Mouse (Mus musculus) hindbrain, embryonic 12.5 days (tissue): Measurements from ENCODE around the gene Cops7a. TPM values are rescaled to one million over a fixed set of nuclear protein-coding genes. Genes with fewer than 3 reads are reported as not detected.
A peak's percentile ranks its signal among the peaks of the same experiment; 100 is the strongest.

Experiments
- ATAC-seq: fragments of 200-750 bp; cut with Nextera tagmentation; 2 replicates; pipeline ENCODE4 v1.8.0; 2017; ENCODE audit warnings: moderate TSS enrichment; ENCODE audit not compliant: low FRiP score
- H3K27ac ChIP-seq: fragments of 300-500 bp; sonication (generic); 2 replicates; pipeline ENCODE4 v1.5.1; 2016; ENCODE audit warnings: mild to moderate bottlenecking
- H3K27me3 ChIP-seq: fragments of 300-500 bp; sonication (generic); 2 replicates; pipeline ENCODE4 v1.6.1; 2016; ENCODE audit warnings: mild to moderate bottlenecking
- H3K36me3 ChIP-seq: fragments of 300-500 bp; sonication (generic); 2 replicates; pipeline ENCODE4 v1.6.1; 2016; ENCODE audit warnings: mild to moderate bottlenecking
- H3K4me1 ChIP-seq: fragments of 300-500 bp; sonication (generic); 2 replicates; pipeline ENCODE4 v1.6.1; 2016
- H3K4me2 ChIP-seq: fragments of 300-500 bp; sonication (generic); replicated peaks from 2 replicates; pipeline ENCODE4 v1.6.1; 2016; ENCODE audit warnings: mild to moderate bottlenecking
- H3K4me3 ChIP-seq: fragments of 300-500 bp; sonication (generic); 2 replicates; pipeline ENCODE4 v1.5.1; 2016; ENCODE audit warnings: mild to moderate bottlenecking
- H3K9ac ChIP-seq: fragments of 300-500 bp; sonication (generic); 2 replicates; pipeline ENCODE4 v1.6.1; 2016; ENCODE audit warnings: mild to moderate bottlenecking, moderate library complexity
- H3K9me3 ChIP-seq: fragments of 300-500 bp; sonication (generic); replicated peaks from 2 replicates; pipeline ENCODE4 v1.6.1; 2016; ENCODE audit warnings: mild to moderate bottlenecking
- WGBS: fragments of 180-500 bp; shearing (Covaris S2); methylation state at CpG from one replicate; pipeline ENCODE4 v1.1.7; 2016; 5-methylcytosine and 5-hydroxymethylcytosine counted together
- polyA plus RNA-seq: library from polyadenylated mRNA; unstranded; fragments of >200 nt; fragmentation: Nextera tagmentation; extraction: Ambion mirVana; gene quantifications from 2 replicates; pipeline ENCODE4 v1.2.1, GENCODE M21; 2016

Cops7a gene
- polyA plus RNA-seq, 1 experiment from 2014 or later: 99.5 TPM

GRCm38 (mm10) chr6:124915942-124916694 is 49.2 kb downstream of the Cops7a start:
- WGBS: 5% methylated on average over 12 of the region's 12 CpGs
- H3K9ac ChIP-seq: peak overlapping the region; percentile 100
- H3K27me3 ChIP-seq: no peaks in the 10 kb centered on the region
- H3K27ac ChIP-seq: peak overlapping the region; percentile 100
- no peaks in the 10 kb centered on the region for H3K9me3 ChIP-seq
- H3K4me3 ChIP-seq: peak overlapping the region; percentile 98
- peak overlapping the region; percentile 100 for H3K4me2 ChIP-seq
- 0 out of 2 replicates have a peak, but pooled peaks have one; percentile 0 for ATAC-seq
- peaks cover 53% of the 10 kb centered on the region for H3K4me1 ChIP-seq
- H3K36me3 ChIP-seq: peaks cover 21% of the 10 kb centered on the region

- 10% methylated on average over 22 of the region's 22 CpGs for WGBS
- peak overlapping the region; percentile 100 for H3K27ac ChIP-seq
- H3K4me3 ChIP-seq: peak overlapping the region; percentile 98
- no peak for ATAC-seq
- no peaks in the 10 kb centered on the region for H3K9me3 ChIP-seq
- H3K4me2 ChIP-seq: peak overlapping the region; percentile 100
- H3K27me3 ChIP-seq: peaks cover 4% of the 10 kb centered on the region; the same call in 1 of the 2 replicates
- H3K9ac ChIP-seq: peak overlapping the region; percentile 100
- H3K36me3 ChIP-seq: peaks cover 21% of the 10 kb centered on the region
- H3K4me1 ChIP-seq: peaks cover 47% of the 10 kb centered on the region
Observed at GRCm38 (mm10) chr6:124915160-124915941, 50.0 kb downstream of the Cops7a start.

GRCm38 (mm10) chr6:124914511-124914910 is 50.8 kb downstream of the Cops7a start:
- peak overlapping the region; percentile 100; the same call in 1 of the 2 replicates for H3K9ac ChIP-seq
- peaks cover 12% of the 10 kb centered on the region for H3K27me3 ChIP-seq
- H3K4me2 ChIP-seq: peak overlapping the region; percentile 100
- peak overlapping the region; percentile 100 for H3K27ac ChIP-seq
- H3K9me3 ChIP-seq: no peaks in the 10 kb centered on the region
- peaks cover 21% of the 10 kb centered on the region for H3K36me3 ChIP-seq
- peak overlapping the region; percentile 98 for H3K4me3 ChIP-seq
- 77% methylated on average over 5 of the region's 7 CpGs for WGBS
- H3K4me1 ChIP-seq: peaks cover 51% of the 10 kb centered on the region
- ATAC-seq: no peak

GRCm38 (mm10) chr6:124913721-124914285 is 51.5 kb downstream of the Cops7a start:
- Histone ChIP-seq H3K27ac (peak overlapping the region; percentile 100), H3K36me3 (peaks cover 21% of the 10 kb centered on the region), H3K27me3 (peaks cover 14% of the 10 kb centered on the region), H3K9me3 (no peaks in the 10 kb centered on the region), H3K9ac (peak overlapping the region; percentile 49; the same call in 1 of the 2 replicates), H3K4me3 (no peak overlapping the region), H3K4me2 (peak overlapping the region; percentile 100; the same call in 1 of the 2 replicates), H3K4me1 (peaks cover 47% of the 10 kb centered on the region)
- no peak for ATAC-seq
- 56% methylated on average over 14 of the region's 14 CpGs for WGBS

DNA sequence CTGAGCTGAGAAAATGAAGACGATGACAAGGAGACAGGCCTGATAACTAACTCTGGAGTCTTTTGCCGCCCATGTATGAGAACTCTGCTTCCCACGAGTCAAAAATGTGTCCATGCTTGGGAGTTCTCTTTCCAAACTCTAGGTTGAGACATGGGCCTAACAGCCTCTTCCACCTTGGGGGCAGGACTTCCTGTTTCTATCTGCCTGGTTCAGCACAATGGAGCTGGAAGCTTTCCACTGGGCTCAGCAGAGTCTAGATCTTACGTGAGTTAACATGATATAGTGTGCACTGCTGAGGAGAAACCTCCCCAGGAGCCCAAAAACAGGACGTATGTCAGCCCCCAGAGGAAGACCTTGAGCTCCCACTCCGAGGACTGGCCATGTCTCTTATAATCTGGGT is 52.1 kb downstream of the Cops7a start:
- WGBS: 72% methylated on average over 6 of the region's 6 CpGs
- Histone ChIP-seq H3K4me3 (no peak overlapping the region), H3K27me3 (peaks cover 18% of the 10 kb centered on the region), H3K4me1 (peaks cover 42% of the 10 kb centered on the region), H3K9me3 (no peaks in the 10 kb centered on the region), H3K9ac (no peak overlapping the region), H3K36me3 (peaks cover 21% of the 10 kb centered on the region), H3K4me2 (no peak overlapping the region), H3K27ac (peak overlapping the region; percentile 100; the same call in 1 of the 2 replicates)
- ATAC-seq: no peak

DNA sequence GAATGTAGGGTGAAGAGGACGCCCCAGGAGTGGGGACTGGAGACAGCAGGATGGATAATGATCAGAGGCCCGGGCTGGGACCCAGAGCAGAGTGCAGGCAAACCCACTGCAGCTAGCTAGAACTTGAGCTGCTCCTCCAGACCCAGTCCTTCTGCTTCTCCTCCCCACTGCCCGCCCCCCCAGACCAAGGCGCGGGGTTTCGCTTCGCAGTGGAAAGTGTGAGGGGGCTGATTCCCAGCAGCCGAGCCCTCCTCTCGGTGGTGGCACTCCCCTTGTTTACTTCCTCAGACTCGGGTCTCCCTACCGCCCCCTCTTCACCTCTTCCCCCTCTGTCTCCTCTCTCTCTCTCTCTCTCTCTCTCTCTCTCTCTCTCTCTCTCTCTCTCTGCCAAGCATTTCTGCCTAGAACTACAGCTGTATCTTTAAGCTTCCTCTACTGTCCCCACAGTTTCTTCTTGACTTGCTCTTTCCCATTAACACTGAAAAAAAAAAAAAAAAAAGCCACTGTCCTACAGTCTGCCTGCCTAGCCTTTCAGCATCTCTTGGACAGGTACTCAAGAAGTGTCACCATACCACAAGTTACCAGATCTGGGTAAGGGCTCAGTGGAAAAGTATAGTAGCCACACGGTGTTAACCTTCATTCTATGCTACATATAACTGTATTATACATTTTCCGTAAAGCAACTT is 53.7 kb downstream of the Cops7a start, which contains the start of gene Lag3:
Gene Lag3, minus strand, starts transcription at position 173 of the 686 bp plus-strand sequence.
- Histone ChIP-seq H3K27me3 (peaks cover 20% of the 10 kb centered on the region), H3K27ac (peak within 1 kb of the TSS; percentile 7; the same call in 1 of the 2 replicates), H3K4me2 (peak within 1 kb of the TSS; percentile 26; the same call in 1 of the 2 replicates), H3K9me3 (no peaks in the 10 kb centered on the region), H3K36me3 (peaks cover 21% of the 10 kb centered on the region), H3K9ac (peak within 1 kb of the TSS; percentile 43; the same call in 1 of the 2 replicates), H3K4me1 (peaks cover 40% of the 10 kb centered on the region), H3K4me3 (no peak within 1 kb of the TSS)
- WGBS: 23% methylated on average over 12 of the region's 13 CpGs
- ATAC-seq: no peak

DNA sequence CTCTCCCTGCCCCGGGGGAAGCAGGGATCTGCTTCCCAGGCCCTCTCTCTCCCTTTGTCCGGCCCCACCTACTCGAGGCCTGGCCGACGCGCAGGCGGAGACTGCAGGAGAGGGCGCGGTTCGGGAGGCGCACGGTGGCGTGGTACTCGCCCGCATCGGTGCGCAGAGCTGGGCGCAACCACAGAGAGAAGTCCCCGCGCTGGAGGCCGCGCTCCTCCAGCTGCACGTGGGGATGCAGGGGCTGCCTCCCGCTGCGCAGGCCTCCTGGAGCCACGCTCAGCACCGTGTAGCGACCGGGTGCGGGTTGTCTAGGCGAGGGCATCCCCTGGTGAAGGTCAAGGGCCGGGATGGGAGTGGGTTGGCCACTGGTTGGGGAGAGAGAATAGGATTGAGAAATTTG is 55.3 kb downstream of the Cops7a start:
- ATAC-seq: 0 out of 2 replicates have a peak, but pooled peaks have one; percentile 8
- Histone ChIP-seq H3K36me3 (peaks cover 21% of the 10 kb centered on the region), H3K9ac (peak overlapping the region; percentile 61), H3K4me3 (0 out of 2 replicates have a peak overlapping the region, but pooled peaks have one; percentile 15), H3K4me1 (peaks cover 34% of the 10 kb centered on the region), H3K27me3 (peaks cover 20% of the 10 kb centered on the region), H3K9me3 (no peaks in the 10 kb centered on the region), H3K27ac (0 out of 2 replicates have a peak overlapping the region, but pooled peaks have one; percentile 55), H3K4me2 (peak overlapping the region; percentile 43)
- WGBS: 1% methylated on average over 32 of the region's 32 CpGs

Other genes with a start within 250 kb of the Cops7a start
- gene Ptpn6, start 226.8 kb downstream of the Cops7a start, polyA plus RNA-seq: 5.6 TPM in 2 replicates
- 519 and 565 TPM in 2 replicates for gene Grcc10, start 224.2 kb downstream of the Cops7a start, polyA plus RNA-seq
- not detected in 2 replicates for gene Gm45234, start 209.5 kb downstream of the Cops7a start, polyA plus RNA-seq
- 20.3 and 20.6 TPM in 2 replicates for gene Atn1, start 209.0 kb downstream of the Cops7a start, polyA plus RNA-seq
- 18.7 and 19.6 TPM in 2 replicates for gene Eno2, start 195.9 kb downstream of the Cops7a start, polyA plus RNA-seq
- gene Lrrc23, start 185.8 kb downstream of the Cops7a start, polyA plus RNA-seq: 3.9 and 5.2 TPM in 2 replicates
- 8.7 and 9.2 TPM in 2 replicates for gene Spsb2, start 156.9 kb downstream of the Cops7a start, polyA plus RNA-seq
- 481 and 483 TPM in 2 replicates for gene Tpi1, start 151.2 kb downstream of the Cops7a start, polyA plus RNA-seq
- gene Usp5, start 136.1 kb downstream of the Cops7a start, polyA plus RNA-seq: 200 and 202 TPM in 2 replicates
- 111 and 120 TPM in 2 replicates for gene Cdca3, start 136.0 kb downstream of the Cops7a start, polyA plus RNA-seq
- 0.52 and 0.92 TPM in 2 replicates for gene Gnb3, start 125.3 kb downstream of the Cops7a start, polyA plus RNA-seq
- gene P3h3, start 107.8 kb downstream of the Cops7a start, polyA plus RNA-seq: 34.5 and 39.6 TPM in 2 replicates
- 11.3 and 12.7 TPM in 2 replicates for gene Gpr162, start 101.6 kb downstream of the Cops7a start, polyA plus RNA-seq
- 0.06 TPM in 1 of 2 replicates, not detected in the other for gene Cd4, start 77.3 kb downstream of the Cops7a start, polyA plus RNA-seq
- 1.9 and 2.1 TPM in 2 replicates for gene Lag3, start 53.8 kb downstream of the Cops7a start, polyA plus RNA-seq
- gene Ptms, start 45.4 kb downstream of the Cops7a start, polyA plus RNA-seq: 637 and 707 TPM in 2 replicates
- 462 and 488 TPM in 2 replicates for gene Mlf2, start 34.2 kb downstream of the Cops7a start, polyA plus RNA-seq
- gene Pianp, start 31.2 kb upstream of the Cops7a start, polyA plus RNA-seq: 8.6 and 8.9 TPM in 2 replicates
- 21.6 and 22.3 TPM in 2 replicates for gene Zfp384, start 43.6 kb upstream of the Cops7a start, polyA plus RNA-seq
- 151 and 159 TPM in 2 replicates for gene Ing4, start 74.2 kb upstream of the Cops7a start, polyA plus RNA-seq
- 16.0 and 18.3 TPM in 2 replicates for gene Acrbp, start 84.2 kb upstream of the Cops7a start, polyA plus RNA-seq
- 0.33 and 0.40 TPM in 2 replicates for gene Lpar5, start 102.4 kb upstream of the Cops7a start, polyA plus RNA-seq
- 131 and 133 TPM in 2 replicates for gene Chd4, start 130.4 kb upstream of the Cops7a start, polyA plus RNA-seq
- 48.1 and 54.2 TPM in 2 replicates for gene Nop2, start 166.4 kb upstream of the Cops7a start, polyA plus RNA-seq
- gene Iffo1, start 179.7 kb upstream of the Cops7a start, polyA plus RNA-seq: 19.2 and 21.3 TPM in 2 replicates
- gene Gapdh, start 200.9 kb upstream of the Cops7a start, polyA plus RNA-seq: 1,498 and 1,567 TPM in 2 replicates
- 140 and 142 TPM in 2 replicates for gene Ncapd2, start 226.2 kb upstream of the Cops7a start, polyA plus RNA-seq
- 163 and 165 TPM in 2 replicates for gene Mrpl51, start 226.3 kb upstream of the Cops7a start, polyA plus RNA-seq